Mouse (Mus musculus) myocyte (in vitro differentiated cells): ENCODE results near the gene Arnt2.

Experiments
- CEBPB ChIP-seq: IDR thresholded peaks from 2 replicates; pipeline ENCODE4 v1.6.1; 2011; ENCODE audit warnings: mild to moderate bottlenecking, moderate library complexity; ENCODE audit not compliant: poor library complexity, insufficient read depth, severe bottlenecking
- E2F4 ChIP-seq: IDR thresholded peaks from one replicate; pipeline ENCODE4 v1.6.1; 2011; ENCODE audit warnings: mild to moderate bottlenecking, control low read depth, moderate library complexity; ENCODE audit not compliant: insufficient read depth
- MAX ChIP-seq: IDR thresholded peaks from one replicate; pipeline ENCODE4 v1.6.1; 2011; ENCODE audit warnings: low read depth, mild to moderate bottlenecking, control low read depth
- MYOD1 ChIP-seq, 3 experiments: IDR thresholded peaks; one replicate each; pipeline ENCODE4 v1.6.1; 2011; ENCODE audit warnings: control low read depth in 2 of 3, low read depth in 2 of 3, mild to moderate bottlenecking in 2 of 3, moderate library complexity in 1 of 3; ENCODE audit not compliant: insufficient read length in 2 of 3, control insufficient read depth in 1 of 3
- POLR2A ChIP-seq: IDR thresholded peaks from one replicate; pipeline ENCODE4 v1.6.1; 2011; ENCODE audit warnings: low read depth, mild to moderate bottlenecking, control low read depth, moderate library complexity; ENCODE audit not compliant: insufficient read length
- POLR2AphosphoS2 ChIP-seq: IDR thresholded peaks from one replicate; pipeline ENCODE4 v1.6.1; 2011; ENCODE audit warnings: low read depth, control low read depth; ENCODE audit not compliant: insufficient read length
- TCF12 ChIP-seq: IDR thresholded peaks from one replicate; pipeline ENCODE4 v1.6.1; 2011; ENCODE audit warnings: mild to moderate bottlenecking, control low read depth; ENCODE audit not compliant: poor library complexity, insufficient read depth, severe bottlenecking
- TCF3 ChIP-seq: IDR thresholded peaks from one replicate; pipeline ENCODE4 v1.6.1; 2011; ENCODE audit warnings: low read depth, control low read depth; ENCODE audit not compliant: insufficient read length
- USF1 ChIP-seq: IDR thresholded peaks from one replicate; pipeline ENCODE4 v1.6.1; 2011; ENCODE audit warnings: low read depth, mild to moderate bottlenecking, control low read depth, moderate library complexity

DNA sequence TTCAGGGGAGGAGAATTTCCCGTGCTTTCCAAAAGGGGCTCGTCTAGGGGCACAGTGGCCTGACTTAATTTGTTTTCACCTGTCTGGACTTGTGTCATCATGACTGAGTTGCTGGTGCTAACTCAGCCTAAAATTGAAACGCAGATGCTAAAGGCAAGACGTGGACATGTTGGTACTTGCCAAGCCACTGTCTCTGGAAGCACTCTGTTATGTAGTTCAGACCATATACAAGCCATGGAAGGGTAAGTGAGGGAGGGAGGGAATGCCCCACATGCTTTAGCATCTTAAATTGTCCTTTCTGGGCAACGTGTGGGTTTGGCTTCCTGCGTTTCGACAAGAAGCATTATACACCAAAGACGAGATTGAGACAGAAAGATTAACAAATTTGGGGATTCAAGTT, 155.1 kb downstream of the Arnt2 start:
- TF ChIP-seq TCF3 (no peak), MAX (no peak), USF1 (no peak), MYOD1 (IDR thresholded peaks at IDR 0.05; ENCODE audit: control insufficient read depth in 1 of 3, insufficient read length in 2 of 3, low read depth in 2 of 3) (no peak), E2F4 (no peak), POLR2A (no peak), POLR2AphosphoS2 (no peak), TCF12 (no peak), CEBPB (no peak)
